Mouse (Mus musculus) myocyte (in vitro differentiated cells): ENCODE data around the gene Mon1a.

Experiments used
- CEBPB ChIP-seq: IDR thresholded peaks from 2 replicates; pipeline ENCODE4 v1.6.1; 2011; ENCODE audit warnings: mild to moderate bottlenecking, moderate library complexity; ENCODE audit not compliant: poor library complexity, insufficient read depth, severe bottlenecking
- E2F4 ChIP-seq: IDR thresholded peaks from one replicate; pipeline ENCODE4 v1.6.1; 2011; ENCODE audit warnings: mild to moderate bottlenecking, control low read depth, moderate library complexity; ENCODE audit not compliant: insufficient read depth
- MYOG ChIP-seq, 3 experiments: IDR thresholded peaks; one replicate each; pipeline ENCODE4 v1.6.1; 2011; ENCODE audit warnings: control low read depth in 2 of 3, low read depth in 2 of 3, mild to moderate bottlenecking in 2 of 3; ENCODE audit not compliant: insufficient read length in 2 of 3, control insufficient read depth in 1 of 3, insufficient read depth in 1 of 3
- POLR2A ChIP-seq: IDR thresholded peaks from one replicate; pipeline ENCODE4 v1.6.1; 2011; ENCODE audit warnings: low read depth, mild to moderate bottlenecking, control low read depth, moderate library complexity; ENCODE audit not compliant: insufficient read length
- TCF12 ChIP-seq: IDR thresholded peaks from one replicate; pipeline ENCODE4 v1.6.1; 2011; ENCODE audit warnings: mild to moderate bottlenecking, control low read depth; ENCODE audit not compliant: poor library complexity, insufficient read depth, severe bottlenecking
- USF1 ChIP-seq: IDR thresholded peaks from one replicate; pipeline ENCODE4 v1.6.1; 2011; ENCODE audit warnings: low read depth, mild to moderate bottlenecking, control low read depth, moderate library complexity

DNA sequence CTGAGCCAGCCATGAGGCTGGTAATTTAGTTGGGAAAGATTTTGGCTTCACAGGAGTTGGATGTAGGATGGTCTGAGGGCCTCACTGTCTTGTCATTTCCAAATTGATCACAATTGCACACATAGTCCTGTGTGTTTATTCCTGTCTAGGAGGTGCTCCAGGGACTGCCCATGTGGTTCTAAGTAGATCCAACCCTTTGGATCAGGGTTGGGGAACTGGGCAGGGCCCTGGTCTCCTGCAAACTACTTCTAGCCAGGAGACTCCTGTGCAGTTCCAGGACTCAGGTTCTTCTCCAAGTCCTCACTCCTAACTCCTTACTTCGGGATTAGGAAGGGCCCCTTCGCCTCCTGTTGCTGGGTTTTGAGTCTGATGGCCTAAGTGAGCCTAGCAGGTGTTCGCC is 47.4 kb downstream of the Mon1a start, which contains the start of gene Camkv:
- no peak for TF ChIP-seq USF1
- TF ChIP-seq E2F4 = no peak
- TF ChIP-seq POLR2A = no peak
- TF ChIP-seq MYOG (IDR thresholded peaks at IDR 0.05; ENCODE audit: control insufficient read depth in 1 of 3, insufficient read depth in 1 of 3, insufficient read length in 2 of 3, low read depth in 2 of 3) = no peak
- TF ChIP-seq TCF12 = no peak
- TF ChIP-seq CEBPB = no peak
